ENCODE assay signal across 8 mouse cellular contexts in genomic region chr14:47597942-47598388, GRCm38 (mm10). TPM values are rescaled to one million over a fixed set of nuclear protein-coding genes. Genes with fewer than 3 reads are reported as not detected.
DNase-seq lines count a peak whose midpoint lies in the region; ATAC-seq and TF ChIP-seq lines count a peak whose summit lies in the region.

No protein-coding gene starts in this region.

- TF ChIP-seq EP300 in heart, adult 2 months (IDR thresholded peaks at IDR 0.05; ENCODE audit: insufficient read depth, low read depth, low read length) = 0 out of 2 replicates have a peak, but pooled peaks have one; percentile 48

- peak overlapping the region; percentile 44 for H3K4me2 ChIP-seq in midbrain, embryonic 14.5 days (ENCODE audit: low read length)

- peak; percentile 35 to 37 for DNase-seq in heart, adult 2 months
- no peak for DNase-seq in heart, adult 11 months
- peak; percentile 7 for DNase-seq in gastrocnemius, postnatal 25 days
- DNase-seq in kidney, adult 18-20 months = peak; percentile 56
- DNase-seq in limb, embryonic 10.5 days (ENCODE audit: low spot score) = peak; percentile 68
- peak; percentile 91 for DNase-seq in midbrain, embryonic 14.5 days
- DNase-seq in spleen, postnatal 36 days (ENCODE audit: low spot score in 2 of 2) = peak; percentile 60 to 71

- H3K79me2 ChIP-seq in heart, adult 2 months (replicated peaks; ENCODE audit: control insufficient read depth, insufficient read depth, low read length) = no peaks in the 10 kb centered on the region

- no peaks in the 10 kb centered on the region for H3K27me3 ChIP-seq in heart, adult 2 months (ENCODE audit: control insufficient read depth, insufficient read depth, low read length)
- H3K27me3 ChIP-seq in limb, embryonic 10.5 days (ENCODE audit: low read depth, poor library complexity, severe bottlenecking) = no peaks in the 10 kb centered on the region
- H3K27me3 ChIP-seq in midbrain, embryonic 14.5 days (ENCODE audit: control insufficient read depth, insufficient read depth, low read length) = no peaks in the 10 kb centered on the region

- H3K9me3 ChIP-seq in limb, embryonic 10.5 days (replicated peaks) = no peaks in the 10 kb centered on the region
- H3K9me3 ChIP-seq in midbrain, embryonic 14.5 days (ENCODE audit: control insufficient read depth, low read length) = no peaks in the 10 kb centered on the region

- H3K27ac ChIP-seq in heart, adult 2 months = no peak overlapping the region
- H3K27ac ChIP-seq in cortical plate, adult 2 months (ENCODE audit: insufficient read depth, low read length) = no peak overlapping the region
- 0 out of 2 replicates have a peak overlapping the region, but pooled peaks have one; percentile 36 for H3K27ac ChIP-seq in limb, embryonic 10.5 days
- H3K27ac ChIP-seq in midbrain, embryonic 14.5 days (replicated peaks; ENCODE audit: low read depth, low read length) = peak overlapping the region; percentile 45; the same call in 1 of the 2 replicates

- peak; percentile 62; the same call in 1 of the 2 replicates for ATAC-seq in midbrain, embryonic 14.5 days (ENCODE audit: low FRiP score, low TSS enrichment)

- H3K9ac ChIP-seq in heart, adult 2 months (ENCODE audit: low read depth, low read length) = no peak overlapping the region
- H3K9ac ChIP-seq in midbrain, embryonic 14.5 days (replicated peaks; ENCODE audit: low read length) = no peak overlapping the region; the same call in 1 of the 2 replicates

- H3K36me3 ChIP-seq in heart, adult 2 months (ENCODE audit: control insufficient read depth, insufficient read depth, low read length) = no peaks in the 10 kb centered on the region
- no peaks in the 10 kb centered on the region for H3K36me3 ChIP-seq in limb, embryonic 10.5 days
- no peaks in the 10 kb centered on the region for H3K36me3 ChIP-seq in midbrain, embryonic 14.5 days (ENCODE audit: control insufficient read depth, insufficient read depth, low read length)

- TF ChIP-seq POLR2A in heart, adult 2 months (IDR thresholded peaks at IDR 0.05; ENCODE audit: insufficient read depth, low read depth, low read length) = no peak
- no peak for TF ChIP-seq POLR2A in cortical plate, adult 2 months (IDR thresholded peaks at IDR 0.05; ENCODE audit: extremely low read depth, insufficient read depth, low read length)

- no peak overlapping the region for H3K4me3 ChIP-seq in heart, adult 2 months
- H3K4me3 ChIP-seq in cortical plate, adult 2 months (ENCODE audit: insufficient read depth, low read length) = peak overlapping the region; percentile 5; the same call in 1 of the 2 replicates
- peak overlapping the region; percentile 30; the same call in 1 of the 2 replicates for H3K4me3 ChIP-seq in limb, embryonic 10.5 days
- H3K4me3 ChIP-seq in midbrain, embryonic 14.5 days (replicated peaks; ENCODE audit: low read depth, low read length) = peak overlapping the region; percentile 14; the same call in 1 of the 2 replicates

- WGBS in heart, adult 2 months = 18% methylated on average over 11 of the region's 11 CpGs
- WGBS in limb, embryonic 10.5 days = 38% methylated on average over 11 of the region's 11 CpGs
- WGBS in midbrain, embryonic 14.5 days = 26% methylated on average over 11 of the region's 11 CpGs

- H3K4me1 ChIP-seq in heart, adult 2 months (ENCODE audit: control insufficient read depth, insufficient read depth, low read length) = no peaks in the 10 kb centered on the region; the same call in 1 of the 2 replicates
- H3K4me1 ChIP-seq in cortical plate, adult 2 months (ENCODE audit: control insufficient read depth, insufficient read depth, low read length) = no peaks in the 10 kb centered on the region
- peaks cover 6% of the 10 kb centered on the region for H3K4me1 ChIP-seq in limb, embryonic 10.5 days
- H3K4me1 ChIP-seq in midbrain, embryonic 14.5 days (ENCODE audit: control insufficient read depth, insufficient read depth, low read length) = no peaks in the 10 kb centered on the region

- intact Hi-C loops in heart, adult 2 months (cut with DNase I) = loop anchor here (5.0 kb wide), 2 partner anchors 74 to 769 kb away; no protein-coding TSS in a partner anchor

- peak; percentile 82 for TF ChIP-seq CTCF in heart, adult 2 months (IDR thresholded peaks at IDR 0.05)
- TF ChIP-seq CTCF in cortical plate, adult 2 months (IDR thresholded peaks at IDR 0.05; ENCODE audit: extremely low read depth, insufficient read depth, low read length) = peak; percentile 67

RNA-seq across cellular contexts. Expression of gene Atg14, which starts 27.5 kb away (rescaled TPM):
- 10 to 100 TPM in 1 of 2 experiments, 1 to 10 TPM in 1; 7.9 to 11.6 TPM for total RNA-seq in heart, adult 2 months (2021)
- polyA plus RNA-seq in heart, adult 2 months (2012; rRNA removed) = 6.4 and 8.6 TPM in 2 replicates
- polyA plus RNA-seq in cortical plate, adult 2 months (2012; rRNA removed) = 14.2 and 15.0 TPM in 2 replicates
- 1 to 10 TPM; 5.3 to 6.4 TPM for total RNA-seq in gastrocnemius, postnatal 25 days (2021)
- 18.0 and 18.9 TPM in 2 replicates for polyA plus RNA-seq in limb, embryonic 10.5 days (2016; fragmentation: Nextera tagmentation; extraction: Ambion mirVana)
- polyA plus RNA-seq in midbrain, embryonic 14.5 days (2014; fragmentation: Nextera tagmentation; extraction: Ambion mirVana) = 16.6 and 19.8 TPM in 2 replicates

RNA-seq across cellular contexts. Expression of gene Ktn1, which starts 50.3 kb away (rescaled TPM):
- total RNA-seq in heart, adult 2 months (2021) = 100 to 1,000 TPM; 195 to 220 TPM
- polyA plus RNA-seq in heart, adult 2 months (2012; rRNA removed) = 15.9 and 34.9 TPM in 2 replicates
- polyA plus RNA-seq in cortical plate, adult 2 months (2012; rRNA removed) = 55.2 and 58.4 TPM in 2 replicates
- 100 to 1,000 TPM; 158 to 175 TPM for total RNA-seq in gastrocnemius, postnatal 25 days (2021)
- 44.9 and 55.9 TPM in 2 replicates for polyA plus RNA-seq in limb, embryonic 10.5 days (2016; fragmentation: Nextera tagmentation; extraction: Ambion mirVana)
- polyA plus RNA-seq in midbrain, embryonic 14.5 days (2014; fragmentation: Nextera tagmentation; extraction: Ambion mirVana) = 66.9 and 88.1 TPM in 2 replicates

Comparison
In these comparisons a context has a peak if more than half of its experiments do, and no peak if none do; other contexts are left out.
1. H3K27ac ChIP-seq: peak in limb, embryonic 10.5 days (single experiment) and midbrain, embryonic 14.5 days (single experiment); none in heart, adult 2 months (single experiment) and cortical plate, adult 2 months (single experiment).